Mouse (Mus musculus): Measurements from ENCODE around the gene Chrng.

Chrng gene

GRCm38 (mm10) chr1:87200811-87201210, 3.6 kb upstream of the Chrng start:
- no peak for DNase-seq

GRCm38 (mm10) chr1:87201848-87202247, 2.6 kb upstream of the Chrng start:
- DNase-seq: no peak

- no peak for DNase-seq
Measured at GRCm38 (mm10) chr1:87203779-87204178, 678 bp upstream of the Chrng start.

- DNase-seq: no peak
Measured at GRCm38 (mm10) chr1:87205038-87205437, 581 bp downstream of the Chrng start.

GRCm38 (mm10) chr1:87205502-87205901, 1.0 kb downstream of the Chrng start:
- DNase-seq: no peak

GRCm38 (mm10) chr1:87206339-87206738, 1.9 kb downstream of the Chrng start:
- no peak for DNase-seq

- DNase-seq: no peak
Measured at GRCm38 (mm10) chr1:87211431-87211830, 7.0 kb downstream of the Chrng start.

- DNase-seq: peak; percentile 91
Measured at GRCm38 (mm10) chr1:87213735-87214704, 9.6 kb downstream of the Chrng start, which contains the start of gene Eif4e2. Gene Eif4e2 (plus strand): TSS chr1:87213914.

- DNase-seq: no peak
Measured at GRCm38 (mm10) chr1:87214748-87215147, 10.3 kb downstream of the Chrng start.

- no peak for DNase-seq
Measured at GRCm38 (mm10) chr1:87217938-87218337, 13.5 kb downstream of the Chrng start.

- DNase-seq: no peak
Measured at GRCm38 (mm10) chr1:87225739-87226138, 21.3 kb downstream of the Chrng start.

GRCm38 (mm10) chr1:87226409-87227159, 22.1 kb downstream of the Chrng start:
- no peak for DNase-seq

GRCm38 (mm10) chr1:87227160-87227550, 22.7 kb downstream of the Chrng start:
- DNase-seq: no peak

GRCm38 (mm10) chr1:87230606-87231005, 26.1 kb downstream of the Chrng start:
- DNase-seq: no peak

GRCm38 (mm10) chr1:87232197-87232596, 27.7 kb downstream of the Chrng start:
- no peak for DNase-seq

GRCm38 (mm10) chr1:87239056-87239455, 34.6 kb downstream of the Chrng start:
- DNase-seq: no peak

GRCm38 (mm10) chr1:87243021-87243420, 38.6 kb downstream of the Chrng start:
- no peak for DNase-seq

GRCm38 (mm10) chr1:87245430-87245829, 41.0 kb downstream of the Chrng start:
- no peak for DNase-seq

GRCm38 (mm10) chr1:87245929-87246815, 41.7 kb downstream of the Chrng start:
- peak; percentile 80 for DNase-seq

- DNase-seq: no peak
Measured at GRCm38 (mm10) chr1:87252040-87252609, 47.7 kb downstream of the Chrng start.

GRCm38 (mm10) chr1:87255173-87255572, 50.7 kb downstream of the Chrng start:
- no peak for DNase-seq

- DNase-seq: no peak
Measured at GRCm38 (mm10) chr1:87257691-87258090, 53.2 kb downstream of the Chrng start.

Data from right cerebral cortex, postnatal 4 days (tissue).